In genomic region chr15:83495195-83495594, GRCm38 (mm10) we compare ENCODE assay signal across 29 mouse cellular contexts. TPM values are rescaled to one million over a fixed set of nuclear protein-coding genes. Genes with fewer than 3 reads are reported as not detected.
DNase-seq lines count a peak whose midpoint lies in the region; ATAC-seq and TF ChIP-seq lines count a peak whose summit lies in the region.
"Had no signal": no experiment of that assay in that cellular context is flagged by ENCODE, and none has a peak within 500 bp of the region (broad histone marks: within the 10 kb centered on the region; RNA-seq: fewer than 3 reads in every experiment).

No protein-coding gene starts in this region.

- peaks cover 18% of the 10 kb centered on the region for H3K4me1 ChIP-seq in heart, embryonic 13.5 days
- H3K4me1 ChIP-seq in ES-E14 (ENCODE audit: control insufficient read depth in 2 of 2, insufficient read depth in 2 of 2, low read length in 2 of 2, poor library complexity in 1 of 2): peaks cover 0 to 4% of the 10 kb centered on the region in 2 experiments; a peak in 2 of 4 replicates
- no peaks in the 10 kb centered on the region for H3K4me1 ChIP-seq in forebrain, embryonic 13.5 days
- H3K4me1 ChIP-seq in thymus, adult 2 months (replicated peaks; ENCODE audit: control insufficient read depth, insufficient read depth, low read length): no peaks in the 10 kb centered on the region
- H3K4me1 ChIP-seq: embryonic facial prominence, embryonic 13.5 days; forebrain, embryonic 10.5 days; hindbrain, embryonic 15.5 days had no signal

- peaks cover 91% of the 10 kb centered on the region for H3K36me3 ChIP-seq in heart, embryonic 13.5 days
- H3K36me3 ChIP-seq in ES-E14 (ENCODE audit: control insufficient read depth, insufficient read depth, low read length, poor library complexity, severe bottlenecking): peaks cover 7% of the 10 kb centered on the region; the same call in 1 of the 2 replicates
- H3K36me3 ChIP-seq in forebrain, embryonic 13.5 days (ENCODE audit: poor library complexity, severe bottlenecking): peaks cover 98% of the 10 kb centered on the region
- no peaks in the 10 kb centered on the region for H3K36me3 ChIP-seq in thymus, adult 2 months (ENCODE audit: control insufficient read depth, insufficient read depth, low read length)

- no peaks in the 10 kb centered on the region for H3K9me3 ChIP-seq in heart, embryonic 13.5 days
- H3K9me3 ChIP-seq in ES-E14 (ENCODE audit: control insufficient read depth, insufficient read depth, low read depth, low read length): no peaks in the 10 kb centered on the region
- H3K9me3 ChIP-seq in forebrain, embryonic 13.5 days (replicated peaks): no peaks in the 10 kb centered on the region
- H3K9me3 ChIP-seq: embryonic facial prominence, embryonic 10.5 days; embryonic facial prominence, embryonic 13.5 days; forebrain, embryonic 10.5 days; heart, embryonic 12.5 days; hindbrain, embryonic 15.5 days had no signal

- peak overlapping the region; percentile 38; the same call in 1 of the 2 replicates for H3K4me2 ChIP-seq in heart, embryonic 13.5 days
- no peak overlapping the region for H3K4me2 ChIP-seq in forebrain, embryonic 13.5 days
- H3K4me2 ChIP-seq: embryonic facial prominence, embryonic 13.5 days; hindbrain, embryonic 15.5 days had no signal

- no peak for ATAC-seq in heart, embryonic 13.5 days (ENCODE audit: extremely low read depth, insufficient number of reproducible peaks, low FRiP score, low TSS enrichment)
- ATAC-seq in erythroid progenitor cell, adult 5-6 weeks (replicated peaks; ENCODE audit: low FRiP score, poor library complexity, severe bottlenecking): peak; percentile 40; the same call in 1 of the 2 replicates
- ATAC-seq in megakaryocyte progenitor cell, adult 5-6 weeks (replicated peaks; ENCODE audit: poor library complexity): peak; percentile 72
- ATAC-seq in forebrain, embryonic 13.5 days: no peak
- ATAC-seq: activated CD4-positive, CD25-positive, alpha-beta regulatory T cell, adult 4 months; forebrain, embryonic 14.5 days; forebrain, postnatal 0 days had no signal

- H3K27me3 ChIP-seq in heart, embryonic 13.5 days (replicated peaks): no peaks in the 10 kb centered on the region
- no peaks in the 10 kb centered on the region for H3K27me3 ChIP-seq in forebrain, embryonic 13.5 days
- H3K27me3 ChIP-seq in thymus, adult 2 months (ENCODE audit: control insufficient read depth, insufficient read depth, low read length): no peaks in the 10 kb centered on the region
- H3K27me3 ChIP-seq: embryonic facial prominence, embryonic 13.5 days; heart, embryonic 12.5 days; hindbrain, embryonic 15.5 days had no signal

- no peak overlapping the region for H3K9ac ChIP-seq in heart, embryonic 13.5 days
- no peak overlapping the region for H3K9ac ChIP-seq in ES-E14 (ENCODE audit: insufficient read depth, low read depth, low read length, poor library complexity, severe bottlenecking)
- no peak overlapping the region for H3K9ac ChIP-seq in forebrain, embryonic 13.5 days
- H3K9ac ChIP-seq: embryonic facial prominence, embryonic 13.5 days; forebrain, postnatal 0 days; heart, embryonic 12.5 days; hindbrain, embryonic 15.5 days had no signal

- H3K4me3 ChIP-seq in heart, embryonic 13.5 days: no peak overlapping the region
- H3K4me3 ChIP-seq in ES-E14 (ENCODE audit: insufficient read depth in 1 of 2, low read depth in 1 of 2, low read length in 2 of 2, poor library complexity in 1 of 2, severe bottlenecking in 1 of 2): no peak overlapping the region
- no peak overlapping the region for H3K4me3 ChIP-seq in forebrain, embryonic 13.5 days
- no peak overlapping the region for H3K4me3 ChIP-seq in thymus, adult 2 months (ENCODE audit: control insufficient read depth, insufficient read depth, low read length)
- H3K4me3 ChIP-seq: embryonic facial prominence, embryonic 13.5 days; gastrocnemius, adult 2 months; heart, embryonic 12.5 days; hindbrain, embryonic 15.5 days had no signal

- 79% methylated on average over 3 of the region's 3 CpGs for WGBS in heart, embryonic 13.5 days
- WGBS in forebrain, embryonic 13.5 days: 88% methylated on average over 3 of the region's 3 CpGs
- 88% methylated on average over 3 of the region's 3 CpGs for whole genome bisulfite sequencing in thymus, adult 2 months

- no peak for DNase-seq in heart, adult 9 months (ENCODE audit: low spot score in 2 of 2)
- DNase-seq in ES-E14 (ENCODE audit: low read depth, low spot score): no peak
- no peak for DNase-seq in thymus, adult 2 months
- no peak for DNase-seq in kidney, adult 11 months
- DNase-seq: adrenal gland, adult 8-10 months; adrenal gland, postnatal 25 days; cerebellum, adult 11-12 months; cerebellum, adult 8-10 months; cerebellum, postnatal 10 days; cerebellum, postnatal 36 days; embryo, embryonic 11 days; forebrain, postnatal 0 days; gastrocnemius, adult 2 months; gastrocnemius, postnatal 14 days; heart, adult 11 months; heart, postnatal 14 days; heart, postnatal 4 days had no signal

- in situ Hi-C loops in ES-E14 (cut with MboI; ENCODE audit: low sequenced_read_pairs in 2 of 2, unreplicated experiment in 2 of 2): no loop called here

- TF ChIP-seq POLR2A in thymus, adult 2 months (IDR thresholded peaks at IDR 0.05; ENCODE audit: control insufficient read depth, extremely low read depth, insufficient read depth, low read length, poor library complexity): no peak

- TF ChIP-seq CTCF in thymus, adult 2 months (IDR thresholded peaks at IDR 0.05; ENCODE audit: borderline replicate concordance, control insufficient read depth, extremely low read depth, insufficient read depth, low read length, poor library complexity): no peak

- H3K27ac ChIP-seq in heart, embryonic 13.5 days (replicated peaks): peak overlapping the region; percentile 15; the same call in 1 of the 2 replicates
- H3K27ac ChIP-seq in ES-E14 (ENCODE audit: insufficient read depth, low read depth, low read length, poor library complexity, severe bottlenecking): no peak overlapping the region
- H3K27ac ChIP-seq in forebrain, embryonic 13.5 days: no peak overlapping the region
- H3K27ac ChIP-seq in thymus, adult 2 months (ENCODE audit: control insufficient read depth, insufficient read depth, low read length): no peak overlapping the region
- H3K27ac ChIP-seq: embryonic facial prominence, embryonic 10.5 days; embryonic facial prominence, embryonic 13.5 days; forebrain, embryonic 10.5 days; gastrocnemius, adult 2 months; hindbrain, embryonic 15.5 days had no signal

TF ChIP-seq in ES-E14, 5 proteins besides CTCF, POLR2A, EP300 and RAD21:
- TF ChIP-seq CHD2 (IDR thresholded peaks at IDR 0.05; ENCODE audit: low read depth, low read length): no peak
- no peak for TF ChIP-seq ZNF384 (IDR thresholded peaks at IDR 0.05; ENCODE audit: low read depth, low read length)
- no peak for TF ChIP-seq ZC3H11A (IDR thresholded peaks at IDR 0.05; ENCODE audit: borderline replicate concordance, low read depth, low read length)
- TF ChIP-seq HCFC1 (IDR thresholded peaks at IDR 0.05; ENCODE audit: borderline replicate concordance, insufficient read depth, low read length): no peak
- TF ChIP-seq MAFK (IDR thresholded peaks at IDR 0.05; ENCODE audit: insufficient read depth, low read depth, low read length): 0 out of 2 replicates have a peak, but pooled peaks have one; percentile 26

RNA-seq across cellular contexts. Expression of gene Ttll1, which starts 15.5 kb away (rescaled TPM):
- polyA plus RNA-seq in heart, embryonic 13.5 days (2015; fragmentation: Nextera tagmentation; extraction: Ambion mirVana): 21.5 and 22.1 TPM in 2 replicates
- 5.3 and 7.2 TPM in 2 replicates for total RNA-seq in ES-E14 (2012; rRNA removed)
- 4.3 and 7.1 TPM in 2 replicates for total RNA-seq in erythroid progenitor cell, adult 5-6 weeks (2015; ENCODE audit: low replicate concordance)
- 0.45 and 2.8 TPM in 2 replicates for total RNA-seq in erythroid progenitor cell, adult 5-6 weeks (2017; ENCODE audit: low replicate concordance)
- 6.2 and 7.6 TPM in 2 replicates for total RNA-seq in megakaryocyte progenitor cell, adult 5-6 weeks (2015)
- 2.0 and 4.9 TPM in 2 replicates for total RNA-seq in megakaryocyte progenitor cell, adult 5-6 weeks (2017)
- polyA plus RNA-seq in forebrain, embryonic 13.5 days (2015; fragmentation: Nextera tagmentation; extraction: Ambion mirVana): 69.8 and 79.8 TPM in 2 replicates
- polyA plus RNA-seq in thymus, adult 2 months (2012; rRNA removed): 9.7 and 10.9 TPM in 2 replicates

RNA-seq across cellular contexts. Expression of gene Pacsin2, which starts 30.8 kb away (rescaled TPM):
- 56.8 and 57.8 TPM in 2 replicates for polyA plus RNA-seq in heart, embryonic 13.5 days (2015; fragmentation: Nextera tagmentation; extraction: Ambion mirVana)
- total RNA-seq in ES-E14 (2012; rRNA removed): 43.8 and 67.7 TPM in 2 replicates
- 80.0 and 81.7 TPM in 2 replicates for total RNA-seq in erythroid progenitor cell, adult 5-6 weeks (2015; ENCODE audit: low replicate concordance)
- total RNA-seq in erythroid progenitor cell, adult 5-6 weeks (2017; ENCODE audit: low replicate concordance): 145 and 184 TPM in 2 replicates
- 40.0 and 47.4 TPM in 2 replicates for total RNA-seq in megakaryocyte progenitor cell, adult 5-6 weeks (2015)
- total RNA-seq in megakaryocyte progenitor cell, adult 5-6 weeks (2017): 71.7 and 101 TPM in 2 replicates
- polyA plus RNA-seq in forebrain, embryonic 13.5 days (2015; fragmentation: Nextera tagmentation; extraction: Ambion mirVana): 26.0 TPM in 2 replicates
- polyA plus RNA-seq in thymus, adult 2 months (2012; rRNA removed): 25.7 and 30.5 TPM in 2 replicates

RNA-seq across cellular contexts. Expression of gene Bik, which starts 31.5 kb away (rescaled TPM):
- 31.2 and 31.8 TPM in 2 replicates for polyA plus RNA-seq in heart, embryonic 13.5 days (2015; fragmentation: Nextera tagmentation; extraction: Ambion mirVana)
- total RNA-seq in ES-E14 (2012; rRNA removed): 2.5 and 4.4 TPM in 2 replicates
- total RNA-seq in erythroid progenitor cell, adult 5-6 weeks (2015; ENCODE audit: low replicate concordance): 2.2 TPM in 1 of 2 replicates, not detected in the other
- 3.7 TPM in 1 of 2 replicates, not detected in the other for total RNA-seq in erythroid progenitor cell, adult 5-6 weeks (2017; ENCODE audit: low replicate concordance)
- 0.15 TPM in 1 of 2 replicates, not detected in the other for total RNA-seq in megakaryocyte progenitor cell, adult 5-6 weeks (2015)
- total RNA-seq in megakaryocyte progenitor cell, adult 5-6 weeks (2017): 0.25 TPM in 1 of 2 replicates, not detected in the other
- polyA plus RNA-seq in forebrain, embryonic 13.5 days (2015; fragmentation: Nextera tagmentation; extraction: Ambion mirVana): 1.5 and 1.6 TPM in 2 replicates
- 11.0 and 14.7 TPM in 2 replicates for polyA plus RNA-seq in thymus, adult 2 months (2012; rRNA removed)
- total RNA-seq: forebrain, postnatal 0 days had no signal
- polyA plus RNA-seq: erythroblast, embryonic 14.5 days had no signal

Comparison
In these comparisons a context has a peak if more than half of its experiments do, and no peak if none do; other contexts are left out.
1. ATAC-seq: peak in erythroid progenitor cell, adult 5-6 weeks (single experiment) and megakaryocyte progenitor cell, adult 5-6 weeks (single experiment); none in heart, embryonic 13.5 days (single experiment) and forebrain, embryonic 13.5 days (single experiment).